Mouse (Mus musculus): ENCODE data around the gene Fndc3b. TPM values are rescaled to one million over a fixed set of nuclear protein-coding genes. Genes with fewer than 3 reads are reported as not detected.

Gene Fndc3b
- polyA plus RNA-seq, 1 experiment: 23.7 TPM

- Histone ChIP-seq H3ac (ENCODE audit: control insufficient read depth, insufficient read length, low read depth) (no peak overlapping the region), H3K79me3 (ENCODE audit: low read depth) (no peaks in the 10 kb centered on the region), H3K36me3 (ENCODE audit: control insufficient read depth, insufficient read depth) (peaks cover 12% of the 10 kb centered on the region), H3K79me2 (ENCODE audit: control insufficient read depth, insufficient read depth) (peaks cover 2% of the 10 kb centered on the region), H3K27me3 (ENCODE audit: control insufficient read depth, insufficient read depth, insufficient read length) (no peaks in the 10 kb centered on the region), H3K4me3 (ENCODE audit: insufficient read depth, poor library complexity, severe bottlenecking) (no peak overlapping the region)
- TF ChIP-seq MYOG (IDR thresholded peaks at IDR 0.05; ENCODE audit: control insufficient read depth, extremely low read depth, insufficient read length) (no peak), FOSL1 (IDR thresholded peaks at IDR 0.05; ENCODE audit: insufficient read depth, low read length, poor library complexity, severe bottlenecking) (no peak)
These were observed 192.2 kb downstream of the Fndc3b start for GRCm38 (mm10) chr3:27518935-27519334.

- H3ac ChIP-seq (ENCODE audit: control insufficient read depth, insufficient read length, low read depth): no peak overlapping the region
- H3K4me3 ChIP-seq (ENCODE audit: insufficient read depth, poor library complexity, severe bottlenecking): no peak overlapping the region
- TF ChIP-seq USF1 (IDR thresholded peaks at IDR 0.05; ENCODE audit: low read depth) (no peak), CEBPB (IDR thresholded peaks at IDR 0.05; ENCODE audit: low read depth) (peak; percentile 40)
- H3K36me3 ChIP-seq (ENCODE audit: control insufficient read depth, insufficient read depth): peaks cover 14% of the 10 kb centered on the region
- H3K79me3 ChIP-seq (ENCODE audit: low read depth): peaks cover 2% of the 10 kb centered on the region
- H3K27me3 ChIP-seq (ENCODE audit: control insufficient read depth, insufficient read depth, insufficient read length): no peaks in the 10 kb centered on the region
- H3K79me2 ChIP-seq (ENCODE audit: control insufficient read depth, insufficient read depth): peaks cover 4% of the 10 kb centered on the region
These were observed 194.6 kb downstream of the Fndc3b start for GRCm38 (mm10) chr3:27516536-27516935.

GRCm38 (mm10) chr3:27511765-27512164 is 199.3 kb downstream of the Fndc3b start:
- H3K79me2 ChIP-seq (ENCODE audit: control insufficient read depth, insufficient read depth): peaks cover 4% of the 10 kb centered on the region
- no peaks in the 10 kb centered on the region for H3K27me3 ChIP-seq (ENCODE audit: control insufficient read depth, insufficient read depth, insufficient read length)
- H3K4me3 ChIP-seq (ENCODE audit: insufficient read depth, poor library complexity, severe bottlenecking): no peak overlapping the region
- H3ac ChIP-seq (ENCODE audit: control insufficient read depth, insufficient read length, low read depth): no peak overlapping the region
- peaks cover 29% of the 10 kb centered on the region for H3K36me3 ChIP-seq (ENCODE audit: control insufficient read depth, insufficient read depth)
- H3K79me3 ChIP-seq (ENCODE audit: low read depth): peaks cover 2% of the 10 kb centered on the region
- TF ChIP-seq MAX (IDR thresholded peaks at IDR 0.05): no peak
- no peak for TF ChIP-seq CEBPB (IDR thresholded peaks at IDR 0.05; ENCODE audit: low read depth)
- TF ChIP-seq MYOD1 (IDR thresholded peaks at IDR 0.05; ENCODE audit: control insufficient read depth, insufficient read length, low read depth): no peak

- Histone ChIP-seq H3K36me3 (ENCODE audit: control insufficient read depth, insufficient read depth) (peaks cover 52% of the 10 kb centered on the region), H3K79me2 (ENCODE audit: control insufficient read depth, insufficient read depth) (no peaks in the 10 kb centered on the region), H3K4me3 (ENCODE audit: insufficient read depth, poor library complexity, severe bottlenecking) (no peak overlapping the region), H3K27me3 (ENCODE audit: control insufficient read depth, insufficient read depth, insufficient read length) (no peaks in the 10 kb centered on the region), H3K79me3 (ENCODE audit: low read depth) (peaks cover 2% of the 10 kb centered on the region), H3ac (ENCODE audit: control insufficient read depth, insufficient read length, low read depth) (no peak overlapping the region)
- TF ChIP-seq MYOG (IDR thresholded peaks at IDR 0.05; ENCODE audit: control insufficient read depth, extremely low read depth, insufficient read length) (no peak), FOSL1 (IDR thresholded peaks at IDR 0.05; ENCODE audit: insufficient read depth, low read length, poor library complexity, severe bottlenecking) (no peak), MYOD1 (IDR thresholded peaks at IDR 0.05; ENCODE audit: control insufficient read depth, insufficient read length, low read depth) (no peak), USF1 (IDR thresholded peaks at IDR 0.05; ENCODE audit: low read depth) (no peak), MAX (IDR thresholded peaks at IDR 0.05) (no peak), CEBPB (IDR thresholded peaks at IDR 0.05; ENCODE audit: low read depth) (no peak), CTCF (IDR thresholded peaks at IDR 0.05; ENCODE audit: control insufficient read depth, insufficient read depth, insufficient read length) (no peak)
These were observed 204.2 kb downstream of the Fndc3b start for GRCm38 (mm10) chr3:27506886-27507285.

GRCm38 (mm10) chr3:27505582-27505981 is 205.5 kb downstream of the Fndc3b start:
- TF ChIP-seq MYOD1 (IDR thresholded peaks at IDR 0.05; ENCODE audit: control insufficient read depth, insufficient read length, low read depth) (no peak), CTCF (IDR thresholded peaks at IDR 0.05; ENCODE audit: control insufficient read depth, insufficient read depth, insufficient read length) (no peak)
- peaks cover 55% of the 10 kb centered on the region for H3K36me3 ChIP-seq (ENCODE audit: control insufficient read depth, insufficient read depth)

GRCm38 (mm10) chr3:27503279-27504038 is 207.6 kb downstream of the Fndc3b start:
- no peak overlapping the region for H3ac ChIP-seq (ENCODE audit: control insufficient read depth, insufficient read length, low read depth)
- H3K79me3 ChIP-seq (ENCODE audit: low read depth): no peaks in the 10 kb centered on the region
- H3K27me3 ChIP-seq (ENCODE audit: control insufficient read depth, insufficient read depth, insufficient read length): no peaks in the 10 kb centered on the region
- no peak overlapping the region for H3K4me3 ChIP-seq (ENCODE audit: insufficient read depth, poor library complexity, severe bottlenecking)
- H3K36me3 ChIP-seq (ENCODE audit: control insufficient read depth, insufficient read depth): peaks cover 55% of the 10 kb centered on the region
- no peaks in the 10 kb centered on the region for H3K79me2 ChIP-seq (ENCODE audit: control insufficient read depth, insufficient read depth)
- no peak for TF ChIP-seq FOSL1 (IDR thresholded peaks at IDR 0.05; ENCODE audit: insufficient read depth, low read length, poor library complexity, severe bottlenecking)
- TF ChIP-seq USF1 (IDR thresholded peaks at IDR 0.05; ENCODE audit: low read depth): no peak
- TF ChIP-seq MAX (IDR thresholded peaks at IDR 0.05): no peak
- TF ChIP-seq CEBPB (IDR thresholded peaks at IDR 0.05; ENCODE audit: low read depth): no peak
- no peak for TF ChIP-seq MYOD1 (IDR thresholded peaks at IDR 0.05; ENCODE audit: control insufficient read depth, insufficient read length, low read depth)
- TF ChIP-seq MYOG (IDR thresholded peaks at IDR 0.05; ENCODE audit: control insufficient read depth, extremely low read depth, insufficient read length): no peak
- no peak for TF ChIP-seq CTCF (IDR thresholded peaks at IDR 0.05; ENCODE audit: control insufficient read depth, insufficient read depth, insufficient read length)

More at GRCm38 (mm10) chr3:27505582-27505981, 205.5 kb downstream of the Fndc3b start:
- H3K27me3 ChIP-seq (ENCODE audit: control insufficient read depth, insufficient read depth, insufficient read length): no peaks in the 10 kb centered on the region
- no peaks in the 10 kb centered on the region for H3K79me2 ChIP-seq (ENCODE audit: control insufficient read depth, insufficient read depth)
- no peak overlapping the region for H3ac ChIP-seq (ENCODE audit: control insufficient read depth, insufficient read length, low read depth)
- no peaks in the 10 kb centered on the region for H3K79me3 ChIP-seq (ENCODE audit: low read depth)
- H3K4me3 ChIP-seq (ENCODE audit: insufficient read depth, poor library complexity, severe bottlenecking): no peak overlapping the region

Data from C2C12 (cell line).